13 mouse cellular contexts compared by ENCODE assay signal in the genomic region with DNA sequence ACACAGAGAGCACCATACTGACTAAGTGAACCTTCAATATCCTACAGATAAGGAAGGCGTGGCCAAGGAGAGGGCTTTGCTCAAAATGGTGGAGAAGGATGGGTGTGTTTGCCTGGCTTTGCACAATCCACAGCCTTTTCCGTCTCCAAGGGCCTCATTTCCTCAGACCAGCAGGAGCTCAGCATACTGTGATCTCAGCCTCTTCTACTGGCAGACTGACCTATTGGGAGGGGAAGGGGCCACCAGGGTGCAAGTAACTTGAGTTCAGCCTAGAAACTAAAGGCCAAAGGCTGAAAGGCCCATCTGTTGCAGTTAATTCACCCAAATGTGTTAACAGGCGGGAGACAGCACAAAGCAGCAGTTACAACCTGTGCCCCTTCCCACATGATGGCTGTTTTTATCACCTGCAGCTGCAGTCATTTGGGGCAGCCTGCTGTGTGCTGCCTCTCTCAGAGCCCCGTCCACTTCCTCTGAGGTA. TPM values are rescaled to one million over a fixed set of nuclear protein-coding genes. Genes with fewer than 3 reads are reported as not detected.
DNase-seq lines count a peak whose midpoint lies in the region; ATAC-seq and TF ChIP-seq lines count a peak whose summit lies in the region.
"Had no signal": no experiment of that assay in that cellular context is flagged by ENCODE, and none has a peak within 500 bp of the region (broad histone marks: within the 10 kb centered on the region; RNA-seq: fewer than 3 reads in every experiment).

No protein-coding gene starts in this region.

- peak; percentile 42 for DNase-seq in brain, embryonic 14.5 days (ENCODE audit: low read depth)
- peak; percentile 79 for DNase-seq in limb, embryonic 11.5 days (ENCODE audit: low spot score)
- DNase-seq in thymus, postnatal 14 days = peak; percentile 70
- no peak for DNase-seq in urinary bladder, adult 18-20 months (ENCODE audit: low spot score in 2 of 2)
- DNase-seq in B cell, adult 2 months = no peak
- no peak for DNase-seq in ovary, postnatal 36 days (ENCODE audit: low spot score)
- DNase-seq: cerebellum, postnatal 36 days; lung, adult 18-20 months; right cerebral cortex, postnatal 4 days had no signal

- no peak for TF ChIP-seq POLR2A in brain, embryonic 14.5 days (IDR thresholded peaks at IDR 0.05; ENCODE audit: borderline replicate concordance, extremely low read depth, insufficient read depth, insufficient read length, poor library complexity, severe bottlenecking)

- no peak for TF ChIP-seq CTCF in brain, embryonic 14.5 days (IDR thresholded peaks at IDR 0.05; ENCODE audit: borderline replicate concordance, extremely low read depth, insufficient read depth, insufficient read length)

- no peak overlapping the region for H3K4me3 ChIP-seq in hindbrain, embryonic 13.5 days
- H3K4me3 ChIP-seq in hindbrain, embryonic 12.5 days = no peak overlapping the region
- no peak overlapping the region for H3K4me3 ChIP-seq in limb, embryonic 11.5 days (ENCODE audit: low read depth, low read length)
- H3K4me3 ChIP-seq: heart, embryonic 15.5 days had no signal

- no peaks in the 10 kb centered on the region for H3K27me3 ChIP-seq in hindbrain, embryonic 13.5 days
- H3K27me3 ChIP-seq in hindbrain, embryonic 12.5 days = no peaks in the 10 kb centered on the region
- no peaks in the 10 kb centered on the region for H3K27me3 ChIP-seq in limb, embryonic 11.5 days (ENCODE audit: control insufficient read depth, insufficient read depth, low read length)
- H3K27me3 ChIP-seq: heart, embryonic 15.5 days had no signal

- peaks cover 83% of the 10 kb centered on the region for H3K4me1 ChIP-seq in hindbrain, embryonic 13.5 days (replicated peaks)
- H3K4me1 ChIP-seq in hindbrain, embryonic 12.5 days = peaks cover 86% of the 10 kb centered on the region
- peaks cover 75% of the 10 kb centered on the region for H3K4me1 ChIP-seq in limb, embryonic 11.5 days (ENCODE audit: control insufficient read depth, insufficient read depth, low read length)

- H3K9me3 ChIP-seq in hindbrain, embryonic 13.5 days = no peaks in the 10 kb centered on the region
- H3K9me3 ChIP-seq in hindbrain, embryonic 12.5 days (replicated peaks) = no peaks in the 10 kb centered on the region
- no peaks in the 10 kb centered on the region for H3K9me3 ChIP-seq in limb, embryonic 11.5 days (ENCODE audit: control insufficient read depth, low read length)
- H3K9me3 ChIP-seq: heart, embryonic 15.5 days had no signal

- ATAC-seq in hindbrain, embryonic 13.5 days (ENCODE audit: low FRiP score) = no peak
- no peak for ATAC-seq in hindbrain, embryonic 12.5 days (ENCODE audit: low FRiP score)
- ATAC-seq in limb, embryonic 11.5 days (ENCODE audit: insufficient number of reproducible peaks, low FRiP score, low TSS enrichment, low read depth) = peak; percentile 76
- ATAC-seq: midbrain, embryonic 16.5 days had no signal

- 0 out of 2 replicates have a peak overlapping the region, but pooled peaks have one; percentile 10 for H3K9ac ChIP-seq in hindbrain, embryonic 13.5 days
- H3K9ac ChIP-seq in hindbrain, embryonic 12.5 days = no peak overlapping the region
- no peak overlapping the region for H3K9ac ChIP-seq in limb, embryonic 11.5 days (ENCODE audit: low read length)
- H3K9ac ChIP-seq: heart, embryonic 15.5 days had no signal

- WGBS in hindbrain, embryonic 13.5 days = 55% methylated on average over 4 of the region's 4 CpGs
- WGBS in hindbrain, embryonic 12.5 days = 51% methylated on average over 4 of the region's 4 CpGs
- WGBS in limb, embryonic 11.5 days = 18% methylated on average over 4 of the region's 4 CpGs

- no peak overlapping the region for H3K27ac ChIP-seq in hindbrain, embryonic 13.5 days
- no peak overlapping the region for H3K27ac ChIP-seq in hindbrain, embryonic 12.5 days
- H3K27ac ChIP-seq in limb, embryonic 11.5 days (replicated peaks; ENCODE audit: low read depth, low read length) = peak overlapping the region; percentile 75
- H3K27ac ChIP-seq: heart, embryonic 15.5 days had no signal

- H3K4me2 ChIP-seq in hindbrain, embryonic 13.5 days = no peak overlapping the region
- H3K4me2 ChIP-seq in hindbrain, embryonic 12.5 days (replicated peaks) = no peak overlapping the region
- H3K4me2 ChIP-seq in limb, embryonic 11.5 days (ENCODE audit: low read depth, severe bottlenecking) = 0 out of 2 replicates have a peak overlapping the region, but pooled peaks have one; percentile 7
- H3K4me2 ChIP-seq: heart, embryonic 15.5 days had no signal

- peaks cover 13% of the 10 kb centered on the region for H3K36me3 ChIP-seq in hindbrain, embryonic 13.5 days
- H3K36me3 ChIP-seq in hindbrain, embryonic 12.5 days = 0 out of 2 replicates have a peak, but pooled peaks cover 5% of the 10 kb centered on the region
- H3K36me3 ChIP-seq in limb, embryonic 11.5 days (ENCODE audit: control insufficient read depth, insufficient read depth, low read length) = peaks cover 2% of the 10 kb centered on the region; the same call in 1 of the 2 replicates
- H3K36me3 ChIP-seq: heart, embryonic 15.5 days had no signal

RNA-seq across cellular contexts. Expression of a gene that starts 29.4 kb away (rescaled TPM):
- polyA plus RNA-seq in hindbrain, embryonic 13.5 days (2015; fragmentation: Nextera tagmentation; extraction: Ambion mirVana) = 10.9 and 12.8 TPM in 2 replicates
- 19.0 and 22.9 TPM in 2 replicates for polyA plus RNA-seq in hindbrain, embryonic 12.5 days (2016; fragmentation: Nextera tagmentation; extraction: Ambion mirVana)
- polyA plus RNA-seq in brain, embryonic 14.5 days (2012; rRNA removed) = 15.4 and 16.6 TPM in 2 replicates
- 35.8 and 38.9 TPM in 2 replicates for polyA plus RNA-seq in limb, embryonic 11.5 days (2014; fragmentation: Nextera tagmentation; extraction: Ambion mirVana)

RNA-seq across cellular contexts. Expression of a gene that starts 41.6 kb away (rescaled TPM):
- polyA plus RNA-seq in hindbrain, embryonic 13.5 days (2015; fragmentation: Nextera tagmentation; extraction: Ambion mirVana) = 71.2 and 72.4 TPM in 2 replicates
- 81.8 and 82.5 TPM in 2 replicates for polyA plus RNA-seq in hindbrain, embryonic 12.5 days (2016; fragmentation: Nextera tagmentation; extraction: Ambion mirVana)
- 153 and 188 TPM in 2 replicates for polyA plus RNA-seq in brain, embryonic 14.5 days (2012; rRNA removed)
- polyA plus RNA-seq in limb, embryonic 11.5 days (2014; fragmentation: Nextera tagmentation; extraction: Ambion mirVana) = 69.4 and 72.2 TPM in 2 replicates

Comparison
In these comparisons a context has a peak if more than half of its experiments do, and no peak if none do; other contexts are left out.
1. DNase-seq: peak in brain, embryonic 14.5 days (single experiment), limb, embryonic 11.5 days (single experiment) and thymus, postnatal 14 days (single experiment); none in urinary bladder, adult 18-20 months (0 of 2), B cell, adult 2 months (0 of 2) and ovary, postnatal 36 days (single experiment).